Mouse (Mus musculus): Measurements from ENCODE around the gene Sox12.

The Sox12 gene

GRCm38 (mm10) chr2:152349842-152350540, 47.9 kb downstream of the Sox12 start:
- DNase-seq = peak in 1 of 2 experiments; percentile 56

DNA sequence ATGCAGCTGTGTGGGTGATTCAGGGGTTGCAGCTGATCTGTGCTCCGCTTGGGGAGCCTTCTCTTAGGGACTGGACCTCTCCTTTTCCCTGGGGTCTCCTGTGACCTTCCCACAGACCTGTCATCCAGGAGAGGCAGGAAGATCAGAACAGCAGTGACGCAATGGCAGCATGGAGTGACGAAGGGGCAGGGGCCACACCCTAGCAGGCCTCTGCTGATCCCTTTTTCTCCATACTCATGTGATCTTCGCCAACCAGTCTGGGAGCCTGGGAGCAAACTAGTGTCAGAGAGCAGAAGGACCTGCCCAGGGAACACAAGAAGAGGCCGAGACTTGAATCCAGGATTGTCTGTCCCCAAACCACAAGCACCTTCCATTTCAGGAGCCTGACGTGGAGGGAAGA, 48.7 kb downstream of the Sox12 start:
- DNase-seq = no peak

GRCm38 (mm10) chr2:152347722-152348121, 50.1 kb downstream of the Sox12 start:
- DNase-seq = no peak

- no peak for DNase-seq
Measured at GRCm38 (mm10) chr2:152346776-152347465, 50.9 kb downstream of the Sox12 start.

GRCm38 (mm10) chr2:152345393-152345792, 52.5 kb downstream of the Sox12 start:
- DNase-seq = no peak

DNA sequence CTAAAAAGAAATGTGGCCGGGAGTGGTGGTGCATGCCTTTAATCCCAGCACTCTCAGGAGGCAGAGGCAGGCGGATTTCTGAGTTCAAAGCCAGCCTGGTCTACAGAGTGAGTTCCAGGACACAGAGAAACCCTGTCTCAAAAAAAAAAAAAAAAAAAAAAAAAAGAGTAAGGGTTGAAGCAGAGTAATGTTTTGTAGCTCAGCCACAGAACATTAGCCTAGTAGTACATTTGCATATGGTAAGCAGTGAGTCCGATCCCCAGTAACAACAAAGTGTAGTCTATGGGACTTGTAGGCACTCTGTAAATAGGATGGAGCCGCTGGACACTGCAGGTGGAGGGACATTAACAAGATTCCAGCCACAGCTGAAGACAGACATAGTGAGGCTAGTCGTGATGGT, 53.0 kb downstream of the Sox12 start:
- DNase-seq = no peak

DNA sequence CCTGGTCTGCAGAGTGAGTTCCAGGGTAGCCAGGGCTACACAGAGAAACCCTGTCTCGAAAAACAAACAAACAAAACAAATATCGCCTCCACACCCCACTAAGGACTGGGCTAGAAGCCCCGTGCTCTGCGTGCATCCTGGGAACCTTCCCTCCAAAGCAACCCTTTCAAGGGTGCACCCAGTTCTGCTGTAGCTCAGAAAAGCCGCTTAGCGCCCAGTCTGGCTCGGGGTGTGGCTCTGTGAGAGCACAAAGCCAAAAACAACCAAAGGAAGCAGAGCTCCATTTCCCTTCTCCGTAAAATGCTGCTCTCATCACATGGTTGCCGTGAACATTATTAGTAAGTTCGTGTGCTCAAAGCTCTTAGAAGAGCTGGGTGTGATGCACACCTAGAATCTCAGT, 53.5 kb downstream of the Sox12 start:
- DNase-seq = no peak
